Mouse (Mus musculus) ZHBTc4 (cell line): ENCODE data around the gene Tssk4.

ENCODE experiments used
- DNase-seq: peaks from one replicate; pipeline ENCODE4 v3.0.0-alpha.2; 2011; ENCODE audit warnings: low read depth, low spot score

The Tssk4 gene

DNA sequence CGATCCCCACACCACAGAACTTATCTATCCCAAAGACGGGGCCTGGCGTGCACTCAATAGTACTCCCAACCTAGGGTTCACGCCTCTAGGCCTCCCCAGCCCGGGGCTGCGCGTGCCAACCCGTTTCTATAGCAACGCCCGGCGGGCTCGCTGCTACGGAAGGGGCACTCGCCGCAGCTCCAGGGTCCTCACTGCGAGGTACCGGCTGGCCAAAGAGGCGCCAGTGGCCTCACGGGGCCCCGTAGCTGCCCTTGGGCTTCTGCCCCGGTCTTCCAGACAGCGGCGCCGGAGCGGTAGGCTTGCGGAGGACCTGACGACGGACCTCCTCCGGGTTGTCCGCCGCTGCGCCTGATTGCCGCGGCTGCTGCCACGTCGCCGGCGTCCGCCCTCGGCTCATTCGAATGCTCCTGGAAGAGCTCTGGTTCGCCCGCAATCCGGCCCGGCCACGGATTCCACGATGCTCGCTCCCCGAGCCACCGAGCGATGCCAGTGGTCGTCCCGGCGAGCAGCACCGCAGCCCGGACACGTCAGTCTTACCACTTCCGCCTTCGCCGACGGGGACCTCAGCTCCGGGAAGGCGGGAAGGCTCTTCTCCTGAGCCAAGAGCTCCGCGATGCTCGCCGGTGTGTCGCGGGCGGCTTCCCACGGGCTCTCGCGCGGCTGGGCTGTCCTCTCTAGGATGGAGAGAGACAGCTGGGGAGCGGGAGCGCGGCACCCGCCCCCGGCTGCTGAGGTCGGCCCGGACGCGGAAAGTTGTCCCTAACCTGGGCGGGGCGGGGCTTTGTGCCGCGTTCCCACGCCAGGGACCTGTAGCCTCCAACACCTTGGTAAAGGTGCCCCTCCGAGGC is 6.7 kb upstream of the Tssk4 start, which contains the start of gene Tm9sf1:
Gene Tm9sf1 (minus strand): TSS at position 747 of the 848 bp plus-strand sequence.
- DNase-seq = peak; percentile 83

DNA sequence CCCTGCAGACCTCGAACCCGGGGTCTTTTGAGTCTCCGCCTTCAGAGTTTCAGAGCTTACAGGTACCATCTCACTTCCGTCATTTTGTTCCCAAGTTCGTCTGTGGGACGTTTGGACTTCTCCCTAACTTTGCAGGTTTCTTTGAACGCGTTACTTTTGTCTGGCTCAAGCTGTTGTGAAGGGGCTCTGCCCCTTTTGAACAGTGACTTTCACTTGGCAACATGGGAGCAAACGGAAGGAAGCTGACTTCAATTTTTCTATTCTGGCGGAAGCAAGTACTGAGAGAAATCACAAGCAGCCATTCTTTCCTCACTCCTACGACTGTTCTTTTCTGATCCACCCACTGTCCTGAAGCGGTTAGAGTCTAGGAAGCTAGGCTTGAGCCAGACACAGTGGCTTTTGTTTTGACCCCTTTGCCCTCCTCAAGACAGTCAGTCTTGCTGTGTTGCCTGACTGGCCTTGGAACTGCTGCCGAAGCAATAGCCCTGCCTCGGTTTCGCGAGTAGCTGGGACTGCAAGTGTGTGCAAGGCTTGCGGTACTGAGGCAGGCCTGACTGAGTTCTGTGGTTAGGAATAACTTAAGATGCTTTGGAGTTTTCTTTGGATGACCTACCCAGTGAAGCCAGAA is 5.6 kb upstream of the Tssk4 start:
- DNase-seq = no peak

- no peak for DNase-seq
Observed at GRCm38 (mm10) chr14:55651528-55651927, 1.5 kb downstream of the Tssk4 start.

- DNase-seq = no peak
Observed at GRCm38 (mm10) chr14:55656935-55657334, 7.0 kb downstream of the Tssk4 start.

GRCm38 (mm10) chr14:55658011-55658410 is 8.0 kb downstream of the Tssk4 start:
- no peak for DNase-seq

DNA sequence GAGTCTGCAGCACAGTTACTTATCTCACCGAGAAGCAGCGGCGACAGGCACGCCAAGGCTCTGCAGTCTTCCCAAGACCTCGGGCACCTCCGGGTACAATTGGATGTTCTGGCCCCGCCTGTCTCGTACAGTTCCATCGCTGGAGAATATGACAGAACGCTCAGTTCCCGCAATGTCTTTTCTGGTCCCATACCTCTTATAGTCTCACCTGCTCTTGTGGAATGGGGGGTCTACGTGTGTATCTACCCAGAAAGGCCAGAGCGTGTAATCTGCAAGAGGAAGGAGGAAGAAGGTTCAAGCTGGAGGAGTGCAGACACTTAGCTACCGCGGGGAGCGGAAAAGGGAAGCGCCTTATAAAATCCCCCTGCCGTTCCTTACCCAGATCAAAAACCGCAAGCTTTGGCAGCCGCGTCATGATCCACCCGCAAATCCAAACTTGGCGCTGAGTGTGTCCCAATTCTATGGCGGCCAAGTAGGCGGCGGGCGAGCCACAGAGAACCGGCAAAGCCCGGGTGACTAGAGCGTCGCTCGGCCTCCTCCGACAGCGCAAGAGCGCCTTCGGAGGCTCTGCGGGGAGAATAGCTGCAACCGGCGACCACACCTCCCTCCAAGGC is 10.1 kb downstream of the Tssk4 start, which contains the start of gene Mdp1:
Gene Mdp1 (minus strand): TSS at position 549 of the 614 bp plus-strand sequence.
- DNase-seq = peak; percentile 92

DNA sequence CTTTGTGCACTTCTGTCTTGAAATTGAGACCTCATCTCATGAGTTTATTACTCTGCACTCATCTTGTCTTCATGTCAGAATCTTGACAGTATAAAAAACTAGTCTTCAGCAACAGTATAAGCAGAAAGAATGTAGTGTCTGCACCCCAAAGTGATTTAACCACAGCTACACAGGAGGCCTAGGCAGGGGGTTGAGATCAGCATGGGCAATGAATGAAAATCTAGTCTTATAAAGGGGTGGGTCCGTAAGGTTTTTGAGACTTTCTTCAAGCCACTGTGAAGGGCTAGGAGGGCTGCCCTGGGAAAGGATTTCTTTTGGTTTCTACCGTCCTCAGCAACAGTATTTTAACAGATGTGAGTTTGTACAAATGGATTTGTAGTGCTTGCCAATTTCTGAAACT is 10.7 kb downstream of the Tssk4 start:
- DNase-seq = no peak

- DNase-seq = no peak
Observed at GRCm38 (mm10) chr14:55671486-55671832, 21.5 kb downstream of the Tssk4 start.

DNA sequence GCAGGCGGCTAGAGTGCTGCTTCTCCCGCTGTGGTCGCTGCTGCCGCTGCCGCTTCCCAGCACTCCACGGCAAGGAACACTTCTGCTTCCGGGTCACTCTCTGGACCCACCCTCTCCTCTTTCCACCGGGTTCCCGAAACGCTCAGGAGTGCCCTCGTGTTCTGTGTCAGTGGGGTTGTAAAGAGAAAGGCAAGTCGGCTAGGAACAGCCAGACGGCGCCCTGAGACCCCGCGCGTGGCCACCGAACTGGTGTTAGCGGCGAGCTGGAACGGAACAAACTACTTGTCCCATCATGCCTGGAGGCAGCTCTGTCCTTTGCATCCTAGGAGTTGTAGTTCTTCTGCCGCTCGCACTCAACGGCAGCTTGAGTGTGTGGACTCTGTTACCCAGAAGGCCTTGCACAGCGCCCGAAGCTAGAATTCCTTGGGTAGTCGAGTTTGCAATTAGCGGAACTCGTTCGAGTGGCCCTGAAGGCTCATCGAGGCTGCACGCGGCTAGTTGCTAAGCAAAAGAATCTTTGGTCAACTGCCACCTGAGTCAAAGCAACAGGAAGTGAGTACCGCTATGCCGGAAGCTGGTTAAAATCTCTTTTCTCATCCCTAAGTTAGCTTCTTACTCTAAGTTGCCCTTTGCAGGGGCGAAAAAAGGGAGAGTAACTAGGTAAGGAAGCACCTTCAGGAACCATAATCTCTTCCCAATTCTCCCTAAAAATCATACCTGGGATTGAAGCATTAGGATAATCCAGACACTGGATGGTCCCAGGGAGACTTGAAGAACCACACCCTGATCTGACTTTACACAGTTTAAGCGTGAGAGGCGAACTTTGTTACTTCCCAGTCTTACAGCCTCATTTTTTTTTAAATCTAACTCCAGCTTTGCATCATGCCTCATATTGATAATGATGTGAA is 22.1 kb downstream of the Tssk4 start, which contains the start of the genes Gmpr2 and Nedd8:
Gene Gmpr2 (plus strand): TSS at position 109 of the 908 bp plus-strand sequence.
Gene Nedd8 (minus strand): TSS at position 292 of the 908 bp plus-strand sequence.
- peak; percentile 99 for DNase-seq

GRCm38 (mm10) chr14:55672741-55673060 is 22.7 kb downstream of the Tssk4 start:
- DNase-seq = no peak

GRCm38 (mm10) chr14:55677615-55678014 is 27.6 kb downstream of the Tssk4 start:
- DNase-seq = no peak

- peak; percentile 98 for DNase-seq
Observed at GRCm38 (mm10) chr14:55681160-55682117, 31.5 kb downstream of the Tssk4 start, which contains the start of gene Tinf2. Gene Tinf2 (minus strand): TSS chr14:55681820.

- no peak for DNase-seq
Observed at GRCm38 (mm10) chr14:55682118-55682493, 32.1 kb downstream of the Tssk4 start.

DNA sequence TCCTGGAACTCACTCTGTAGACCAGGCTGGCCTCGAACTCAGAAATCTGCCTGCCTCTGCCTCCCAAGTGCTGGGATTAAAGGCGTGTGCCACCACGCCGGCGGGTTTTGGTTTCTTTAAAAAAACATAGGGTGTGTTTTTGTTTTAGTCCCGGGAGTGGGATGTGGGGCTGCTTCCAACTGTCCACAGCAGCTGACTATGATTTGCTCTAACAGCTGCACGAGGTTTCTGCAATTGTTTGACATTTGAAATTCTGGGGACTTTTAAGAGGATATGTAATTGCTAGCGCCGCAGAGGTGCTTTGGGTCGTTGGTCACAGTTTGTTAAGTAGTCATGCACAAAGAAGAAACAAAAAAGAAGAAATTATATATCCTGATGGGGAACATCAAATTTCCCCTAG is 39.4 kb downstream of the Tssk4 start:
- DNase-seq = no peak

DNA sequence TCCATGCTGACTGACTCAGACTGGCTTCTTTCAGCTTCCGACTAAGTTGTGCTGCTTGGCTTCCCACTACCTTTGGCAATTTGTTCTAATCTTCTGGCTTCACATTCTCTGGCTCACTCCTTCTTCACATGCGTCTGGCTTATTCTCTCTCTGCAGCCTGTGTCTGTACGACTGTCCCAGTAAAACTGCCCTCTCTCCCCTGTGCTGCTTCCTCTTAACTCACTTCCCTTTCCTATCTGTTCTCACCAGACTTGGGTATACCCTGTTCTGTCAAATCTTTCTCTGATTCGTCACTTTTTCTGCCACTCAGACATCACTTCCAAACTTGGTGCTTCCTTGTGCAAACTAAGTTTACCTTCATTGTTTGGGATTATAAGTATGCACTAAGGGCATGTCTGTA is 47.2 kb downstream of the Tssk4 start:
- DNase-seq = no peak

GRCm38 (mm10) chr14:55701131-55701530 is 51.1 kb downstream of the Tssk4 start:
- no peak for DNase-seq
